Mouse (Mus musculus) ES-Bruce4 (cell line): Measurements from ENCODE around the gene Sgo1. TPM values are rescaled to one million over a fixed set of nuclear protein-coding genes. Genes with fewer than 3 reads are reported as not detected.
"Not testable (repeated sequence)": the region's sequence is repeated elsewhere in the genome, so short reads cannot be mapped to it uniquely, and the experiment has no call there.

Experiments used
- H3K27ac ChIP-seq: 2 replicates; pipeline ENCODE4 v1.5.1; 2012; ENCODE audit warnings: low read length, inconsistent platforms; ENCODE audit not compliant: insufficient read depth
- H3K27me3 ChIP-seq: 2 replicates; pipeline ENCODE4 v1.6.1; 2012; ENCODE audit warnings: mild to moderate bottlenecking, low read length, inconsistent platforms; ENCODE audit not compliant: control insufficient read depth, poor library complexity, insufficient read depth, severe bottlenecking
- H3K36me3 ChIP-seq: 2 replicates; pipeline ENCODE4 v1.6.1; 2012; ENCODE audit warnings: inconsistent platforms, mild to moderate bottlenecking, low read length, moderate library complexity; ENCODE audit not compliant: control insufficient read depth, poor library complexity, insufficient read depth, severe bottlenecking
- H3K4me1 ChIP-seq: one replicate; pipeline ENCODE4 v1.8.1; 2011; ENCODE audit warnings: low read length; ENCODE audit not compliant: control insufficient read depth, insufficient read depth
- H3K4me3 ChIP-seq: 2 replicates; pipeline ENCODE4 v1.5.1; 2011; ENCODE audit warnings: low read depth, mild to moderate bottlenecking, low read length
- H3K9ac ChIP-seq: 2 replicates; pipeline ENCODE4 v1.6.1; 2012; ENCODE audit warnings: low read depth, mild to moderate bottlenecking, inconsistent platforms; ENCODE audit not compliant: poor library complexity, severe bottlenecking
- H3K9me3 ChIP-seq: replicated peaks from 2 replicates; pipeline ENCODE4 v1.6.1; 2012; ENCODE audit warnings: mild to moderate bottlenecking, low read length, inconsistent platforms; ENCODE audit not compliant: control insufficient read depth, poor library complexity, insufficient read depth, severe bottlenecking
- CTCF ChIP-seq: IDR thresholded peaks from one replicate; pipeline ENCODE4 v1.8.1; 2011; ENCODE audit warnings: low read depth, low read length
- EP300 ChIP-seq: IDR thresholded peaks from 2 replicates; pipeline ENCODE4 v1.6.1; 2011; ENCODE audit warnings: low read depth, low read length; ENCODE audit not compliant: insufficient read depth
- POLR2A ChIP-seq: IDR thresholded peaks from one replicate; pipeline ENCODE4 v1.8.1; 2011; ENCODE audit warnings: low read length; ENCODE audit not compliant: insufficient read depth
- polyA plus RNA-seq: library from polyadenylated mRNA; stranded (reverse); fragments of >200 nt; gene quantifications from 2 replicates; pipeline ENCODE4 v1.2.4, GENCODE M21; 2011; ENCODE audit warnings: low read depth; ENCODE audit not compliant: missing spikeins, insufficient read depth, insufficient read length

The Sgo1 gene
- 70.5 and 71.5 TPM in 2 replicates for polyA plus RNA-seq

- TF ChIP-seq EP300 (no peak), CTCF (peak; percentile 34), POLR2A (peak; percentile 38)
Observed at GRCm38 (mm10) chr17:53688877-53689802, at the start of gene Sgo1. TSS of gene Sgo1 (minus strand) at chr17:53689333.

GRCm38 (mm10) chr17:53718916-53719315 is 29.8 kb upstream of the Sgo1 start:
- H3K27ac ChIP-seq, H3K4me3 ChIP-seq, H3K27me3 ChIP-seq, H3K9me3 ChIP-seq, H3K4me1 ChIP-seq, H3K9ac ChIP-seq, H3K36me3 ChIP-seq: not testable (repeated sequence)

More at GRCm38 (mm10) chr17:53688877-53689802, at the start of gene Sgo1:
- H3K27me3 ChIP-seq = no peaks in the 10 kb centered on the region
- no peaks in the 10 kb centered on the region for H3K4me1 ChIP-seq
- H3K9me3 ChIP-seq = no peaks in the 10 kb centered on the region
- peaks cover 30% of the 10 kb centered on the region for H3K36me3 ChIP-seq
- H3K9ac ChIP-seq = peak within 1 kb of the TSS; percentile 84
- H3K27ac ChIP-seq = peak within 1 kb of the TSS; percentile 74
- H3K4me3 ChIP-seq = peak within 1 kb of the TSS; percentile 89

DNA sequence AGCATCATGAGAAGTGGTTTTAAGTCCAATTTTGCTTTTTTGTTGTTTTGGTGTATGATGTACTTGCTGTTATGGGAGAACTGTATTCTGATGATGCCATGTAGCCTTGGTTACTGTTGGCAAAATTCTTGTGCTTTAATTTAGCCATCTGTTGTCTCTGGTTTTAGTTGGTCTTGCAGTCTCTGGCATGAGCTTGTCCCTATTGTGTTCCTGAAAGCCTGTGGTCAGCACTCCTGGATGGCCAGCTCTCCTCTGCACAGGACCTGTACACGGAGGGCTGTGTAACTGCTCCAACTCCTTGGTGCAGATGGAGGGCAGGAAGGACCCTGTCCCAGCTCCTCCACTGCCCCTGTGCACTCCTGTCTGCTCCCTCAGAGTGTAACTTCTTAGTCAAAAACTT is 29.3 kb upstream of the Sgo1 start:
- Histone ChIP-seq H3K9me3 (no peaks in the 10 kb centered on the region), H3K27me3 (no peaks in the 10 kb centered on the region), H3K36me3 (no peaks in the 10 kb centered on the region), H3K27ac (no peak overlapping the region), H3K4me1 (no peaks in the 10 kb centered on the region), H3K9ac (no peak overlapping the region), H3K4me3 (no peak overlapping the region)
- TF ChIP-seq POLR2A (no peak), EP300 (no peak), CTCF (no peak)

- H3K27me3 ChIP-seq, H3K4me1 ChIP-seq, H3K36me3 ChIP-seq, H3K27ac ChIP-seq, H3K9me3 ChIP-seq, H3K4me3 ChIP-seq, H3K9ac ChIP-seq: not testable (repeated sequence)
Observed at GRCm38 (mm10) chr17:53715161-53715560, 26.0 kb upstream of the Sgo1 start.

DNA sequence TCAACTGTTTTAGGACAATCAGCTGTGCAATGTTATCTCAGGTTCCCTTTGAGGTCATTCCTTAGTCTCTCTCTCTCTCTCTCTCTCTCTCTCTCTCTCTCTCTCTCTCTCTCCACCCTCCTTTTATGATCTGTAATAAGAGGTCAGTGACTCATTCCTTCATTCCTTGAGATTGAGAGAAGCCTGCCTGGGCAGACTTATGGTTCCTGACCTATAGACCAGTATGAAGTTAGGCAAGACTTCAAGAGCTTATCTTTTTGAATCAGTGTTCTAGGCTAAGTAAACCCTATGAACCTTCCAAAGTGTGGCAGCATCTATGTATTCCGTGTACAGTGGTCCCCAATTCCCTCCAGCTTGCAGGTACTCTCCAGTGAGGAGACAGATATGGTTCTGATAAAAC is 25.3 kb upstream of the Sgo1 start:
- Histone ChIP-seq H3K9ac (no peak overlapping the region), H3K4me1 (no peaks in the 10 kb centered on the region), H3K27ac (no peak overlapping the region), H3K9me3 (no peaks in the 10 kb centered on the region), H3K4me3 (no peak overlapping the region), H3K27me3 (no peaks in the 10 kb centered on the region), H3K36me3 (no peaks in the 10 kb centered on the region)
- TF ChIP-seq EP300 = no peak
- TF ChIP-seq CTCF = no peak
- no peak for TF ChIP-seq POLR2A

DNA sequence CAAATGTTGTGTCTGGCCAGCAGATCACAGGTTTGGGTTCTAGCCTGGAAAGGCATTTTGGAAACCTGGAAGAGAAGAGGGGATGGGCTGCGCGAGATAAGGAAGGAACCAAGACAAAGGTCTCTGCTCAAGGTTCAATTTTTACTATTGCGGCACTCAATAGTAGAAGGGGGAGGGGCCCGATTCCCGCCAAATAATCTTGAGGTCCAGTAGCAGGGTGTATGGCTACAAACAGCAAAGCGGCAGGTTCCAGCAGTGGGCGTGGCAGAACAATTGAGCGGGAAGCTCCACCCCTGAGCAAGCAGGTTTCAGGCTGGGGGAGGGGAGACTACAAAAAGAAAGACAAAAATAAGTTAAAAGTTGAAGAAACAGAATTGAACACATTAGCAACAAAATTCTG is 8.4 kb upstream of the Sgo1 start:
- not testable (repeated sequence) for H3K36me3 ChIP-seq, H3K4me1 ChIP-seq, H3K9me3 ChIP-seq, H3K27me3 ChIP-seq, H3K9ac ChIP-seq, H3K27ac ChIP-seq
- 0 out of 2 replicates have a peak overlapping the region, but pooled peaks have one; percentile 33 for H3K4me3 ChIP-seq
